Mouse (Mus musculus) kidney, adult 11 months (tissue): Measurements from ENCODE around the gene Crmp1.

Source experiments
- DNase-seq: peaks from one replicate; pipeline ENCODE4 v3.0.0; 2022

The Crmp1 gene

DNA sequence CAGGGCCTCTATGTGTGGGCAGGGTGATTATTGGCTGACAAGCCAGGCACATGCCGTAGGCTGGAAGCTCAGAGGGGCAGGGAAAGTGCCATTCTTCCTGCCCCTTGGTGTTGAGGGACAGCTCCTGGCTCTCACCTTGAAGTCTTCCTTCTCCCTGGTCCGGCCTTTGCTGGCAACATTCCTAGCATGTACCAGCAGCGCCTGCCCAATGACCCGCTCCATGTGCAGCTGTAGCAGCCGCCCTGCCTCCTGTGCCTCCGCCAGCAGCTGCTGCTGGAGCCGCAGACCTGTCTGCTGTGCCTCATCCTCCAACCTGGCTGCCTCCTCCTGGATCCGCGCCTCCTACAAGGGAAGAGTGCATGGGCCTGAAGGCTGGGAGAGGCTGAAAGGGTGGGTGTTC is 68.3 kb downstream of the Crmp1 start:
- DNase-seq, result peak; percentile 53

DNA sequence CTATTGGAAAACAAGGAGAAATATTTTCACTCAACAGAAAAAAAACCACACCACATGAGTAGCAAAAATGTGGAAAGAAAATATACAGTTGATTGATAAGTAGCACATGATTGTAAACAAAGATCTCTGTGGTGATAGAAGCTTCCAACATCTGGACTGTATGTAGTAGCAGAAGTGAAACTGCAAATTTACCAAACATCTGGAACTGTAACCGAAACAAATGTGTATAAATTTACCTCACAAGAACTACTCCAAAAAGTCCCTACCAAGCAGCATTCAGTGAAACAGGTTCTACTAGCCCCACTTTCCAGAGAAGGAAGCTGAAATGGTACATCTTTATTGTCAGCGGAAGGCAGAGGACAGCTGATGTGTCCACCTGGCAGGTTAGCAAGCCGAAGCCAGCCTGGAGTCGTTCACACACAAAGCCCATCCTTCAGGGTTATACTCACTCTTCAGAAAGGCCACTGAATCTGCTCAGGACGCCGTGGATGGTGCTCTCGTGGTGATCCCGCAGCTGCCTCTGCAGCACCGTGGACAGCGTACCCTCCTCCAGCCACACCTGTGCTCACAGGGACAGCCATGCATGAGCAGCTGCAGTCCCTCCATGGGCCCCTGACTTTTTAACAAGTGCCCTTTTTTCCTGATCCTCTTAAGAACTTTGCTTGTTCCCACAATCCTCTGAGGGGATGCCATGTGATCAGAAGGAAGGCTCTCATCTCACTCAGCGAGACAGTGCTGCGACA is 71.4 kb downstream of the Crmp1 start:
- DNase-seq, result no peak

- peak; percentile 34 for DNase-seq
Measured at GRCm38 (mm10) chr5:37318715-37319114, 77.0 kb downstream of the Crmp1 start.

DNA sequence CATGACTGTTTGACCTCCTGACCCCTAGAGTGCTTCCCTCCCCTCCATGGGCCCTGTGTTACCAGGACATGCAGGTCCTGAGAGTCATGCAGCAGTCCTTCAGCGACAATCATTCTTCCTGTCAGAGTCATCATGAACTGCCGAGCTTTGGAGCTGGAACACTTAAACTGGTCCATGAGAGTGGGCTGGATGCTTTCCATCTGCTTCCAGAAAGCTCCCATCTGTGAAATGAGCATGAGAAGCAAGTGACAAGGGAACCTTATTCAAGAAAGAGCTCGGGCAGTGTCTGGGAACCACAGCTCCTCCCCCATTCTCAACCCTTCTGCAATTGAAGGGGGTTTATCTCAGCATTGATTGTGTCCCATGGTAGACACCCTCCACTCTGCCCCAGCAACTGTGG is 78.4 kb downstream of the Crmp1 start:
- no peak for DNase-seq

GRCm38 (mm10) chr5:37320761-37321160 is 79.0 kb downstream of the Crmp1 start:
- no peak for DNase-seq

- peak; percentile 60 for DNase-seq
Measured at GRCm38 (mm10) chr5:37326675-37327074, 84.9 kb downstream of the Crmp1 start.

GRCm38 (mm10) chr5:37330449-37331132 is 88.9 kb downstream of the Crmp1 start:
- no peak for DNase-seq

GRCm38 (mm10) chr5:37331133-37331505 is 89.4 kb downstream of the Crmp1 start:
- DNase-seq, result peak; percentile 96

DNA sequence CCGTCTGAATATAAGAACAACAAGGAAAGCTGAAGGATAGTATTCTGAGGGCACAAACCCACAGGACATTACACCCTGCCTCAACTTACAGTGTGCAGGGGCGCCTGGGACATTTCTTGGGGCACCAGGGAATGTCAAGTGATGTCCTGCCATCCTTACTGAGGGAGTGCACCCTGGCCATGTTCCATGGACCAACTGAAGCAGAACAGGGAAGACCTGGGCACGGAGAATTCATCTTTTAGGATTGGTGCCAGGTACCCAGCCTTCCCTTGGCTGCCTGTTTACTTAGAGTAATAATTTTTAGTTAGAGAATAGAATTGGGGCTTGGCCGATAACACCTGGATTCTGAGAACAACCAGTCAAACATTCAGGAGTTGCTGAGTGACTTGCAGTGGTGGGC is 90.3 kb downstream of the Crmp1 start:
- peak; percentile 74 for DNase-seq

GRCm38 (mm10) chr5:37335061-37335460 is 93.3 kb downstream of the Crmp1 start:
- no peak for DNase-seq

GRCm38 (mm10) chr5:37336485-37337105 is 94.9 kb downstream of the Crmp1 start, which contains the start of gene Evc:
TSS of gene Evc (minus strand) at chr5:37336894.
- peak; percentile 79 for DNase-seq

DNA sequence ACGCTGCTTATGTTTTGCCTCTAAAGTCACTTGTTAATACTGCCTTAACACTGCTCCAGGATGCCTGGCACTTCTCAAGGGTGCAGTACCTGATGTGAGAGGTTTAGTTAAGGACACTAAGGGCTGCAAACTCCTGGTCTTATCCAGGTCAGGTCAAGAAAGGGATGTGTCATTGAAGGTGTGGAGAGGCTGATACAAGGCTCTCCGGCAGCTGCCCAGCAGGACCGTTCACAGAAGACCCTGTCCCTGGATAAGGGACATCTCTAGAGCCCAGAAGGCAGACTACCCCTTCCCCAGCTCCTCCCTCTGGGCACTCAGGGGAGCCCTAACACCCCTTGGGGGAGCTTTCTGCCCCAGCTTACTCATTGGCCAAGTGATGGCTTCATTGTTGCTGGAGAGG is 96.0 kb downstream of the Crmp1 start:
- DNase-seq, result no peak

- peak; percentile 68 for DNase-seq
Measured at GRCm38 (mm10) chr5:37338288-37338687, 96.5 kb downstream of the Crmp1 start, which contains the start of gene Evc2. TSS of gene Evc2 (plus strand) at chr5:37338499.
